Mouse (Mus musculus) liver, postnatal 0 days (tissue): ENCODE measurements at regions not wholly inside any gene's neighbourhood (a gene's known extent, or its start where the extent isn't known, plus 50 kb on each side); places are given as distances from the start of the nearest gene placed in this dataset.

ENCODE experiments used
- ATAC-seq: fragments of 200-750 bp; cut with Nextera tagmentation; 2 replicates; pipeline ENCODE4 v1.8.0; 2017; ENCODE audit warnings: mild to moderate bottlenecking, moderate library complexity
- DNase-seq: peaks from one replicate; pipeline ENCODE4 v3.0.0-alpha.2; 2016
- H3K27ac ChIP-seq: fragments of 300-500 bp; sonication (generic); 2 replicates; pipeline ENCODE4 v1.5.1; 2014; ENCODE audit warnings: antibody characterized with exemption, moderate library complexity, mild to moderate bottlenecking, low read depth
- H3K27me3 ChIP-seq: fragments of 300-500 bp; sonication (generic); 2 replicates; pipeline ENCODE4 v1.6.1; 2014; ENCODE audit warnings: low read length, control low read depth, mixed read lengths; ENCODE audit not compliant: insufficient read depth
- H3K36me3 ChIP-seq: fragments of 300-500 bp; sonication (generic); replicated peaks from 2 replicates; pipeline ENCODE4 v1.6.1; 2014; ENCODE audit warnings: mild to moderate bottlenecking, control low read depth, low read length, moderate library complexity, mixed read lengths; ENCODE audit not compliant: insufficient read depth
- H3K4me1 ChIP-seq: fragments of 300-500 bp; sonication (generic); 2 replicates; pipeline ENCODE4 v1.6.1; 2014; ENCODE audit warnings: antibody characterized with exemption, mild to moderate bottlenecking, control low read depth; ENCODE audit not compliant: insufficient read depth
- H3K4me2 ChIP-seq: fragments of 300-500 bp; sonication (generic); 2 replicates; pipeline ENCODE4 v1.6.1; 2014; ENCODE audit warnings: low read depth, mild to moderate bottlenecking, low read length, moderate library complexity, mixed read lengths
- H3K4me3 ChIP-seq: fragments of 300-500 bp; sonication (generic); 2 replicates; pipeline ENCODE4 v1.5.1; 2014; ENCODE audit warnings: low read depth, low read length
- H3K9ac ChIP-seq: fragments of 300-500 bp; sonication (generic); replicated peaks from 2 replicates; pipeline ENCODE4 v1.6.1; 2014; ENCODE audit warnings: mild to moderate bottlenecking, moderate library complexity
- H3K9me3 ChIP-seq: fragments of 300-500 bp; sonication (generic); 2 replicates; pipeline ENCODE4 v1.6.1; 2016; ENCODE audit warnings: mild to moderate bottlenecking, control low read depth, low read length, mixed read lengths
- CTCF ChIP-seq: sonication (generic); IDR thresholded peaks from 2 replicates; pipeline ENCODE4 v1.5.1; 2016; ENCODE audit warnings: antibody characterized with exemption, low read depth
- EP300 ChIP-seq: IDR thresholded peaks from 2 replicates; pipeline ENCODE4 v1.6.1; 2016; ENCODE audit warnings: antibody characterized with exemption, low read depth, mild to moderate bottlenecking
- WGBS: fragments of 180-500 bp; shearing (Covaris S2); extraction: QIAGEN DNeasy Blood & Tissue Kit; methylation state at CpG from one replicate; pipeline ENCODE4 v1.1.7; 2014; ENCODE audit not compliant: insufficient replicate concordance; 5-methylcytosine and 5-hydroxymethylcytosine counted together

GRCm38 (mm10) chr6:94405371-94406076 lies 94.6 kb upstream of the Slc25a26 start:
- no peaks in the 10 kb centered on the region for H3K27me3 ChIP-seq
- H3K4me2 ChIP-seq, result no peak overlapping the region
- no peak overlapping the region for H3K27ac ChIP-seq
- ATAC-seq, result no peak
- 78% methylated on average over 8 of the region's 8 CpGs for WGBS
- no peak for DNase-seq
- no peak overlapping the region for H3K9ac ChIP-seq
- H3K9me3 ChIP-seq, result no peaks in the 10 kb centered on the region
- no peaks in the 10 kb centered on the region for H3K4me1 ChIP-seq
- TF ChIP-seq EP300, result no peak
- TF ChIP-seq CTCF, result no peak
- no peak overlapping the region for H3K4me3 ChIP-seq
- H3K36me3 ChIP-seq, result no peaks in the 10 kb centered on the region

GRCm38 (mm10) chr6:94401617-94402481 lies 98.3 kb upstream of the Slc25a26 start:
- ATAC-seq, result 0 out of 2 replicates have a peak, but pooled peaks have one; percentile 27
- WGBS, result 59% methylated on average over 9 of the region's 9 CpGs
- Histone ChIP-seq H3K4me2 (no peak overlapping the region), H3K27me3 (no peaks in the 10 kb centered on the region), H3K4me1 (no peaks in the 10 kb centered on the region), H3K4me3 (no peak overlapping the region), H3K9ac (no peak overlapping the region), H3K9me3 (no peaks in the 10 kb centered on the region), H3K36me3 (no peaks in the 10 kb centered on the region), H3K27ac (no peak overlapping the region)
- TF ChIP-seq EP300, result no peak
- TF ChIP-seq CTCF, result no peak
- DNase-seq, result peak; percentile 37

- no peak overlapping the region for H3K27ac ChIP-seq
- 45% methylated on average over 14 of the region's 14 CpGs for WGBS
- no peaks in the 10 kb centered on the region for H3K4me1 ChIP-seq
- no peaks in the 10 kb centered on the region for H3K27me3 ChIP-seq
- no peak overlapping the region for H3K4me3 ChIP-seq
- TF ChIP-seq EP300 (no peak), CTCF (no peak)
- ATAC-seq, result no peak
- no peaks in the 10 kb centered on the region for H3K9me3 ChIP-seq
- no peaks in the 10 kb centered on the region for H3K36me3 ChIP-seq
- DNase-seq, result no peak
- H3K4me2 ChIP-seq, result no peak overlapping the region
- no peak overlapping the region for H3K9ac ChIP-seq
These were observed 99.0 kb upstream of the Slc25a26 start for GRCm38 (mm10) chr6:94401061-94401591.

- Histone ChIP-seq H3K27me3 (no peaks in the 10 kb centered on the region), H3K4me3 (no peak overlapping the region), H3K9ac (no peak overlapping the region), H3K9me3 (no peaks in the 10 kb centered on the region), H3K4me2 (no peak overlapping the region), H3K36me3 (no peaks in the 10 kb centered on the region), H3K27ac (no peak overlapping the region), H3K4me1 (no peaks in the 10 kb centered on the region)
- DNase-seq (peak; percentile 26), ATAC-seq (no peak)
- 27% methylated on average over 13 of the region's 13 CpGs for WGBS
- TF ChIP-seq EP300, result no peak
- peak; percentile 74 for TF ChIP-seq CTCF
These were observed 99.6 kb upstream of the Slc25a26 start for GRCm38 (mm10) chr6:94400471-94401051.

GRCm38 (mm10) chr6:94391134-94391533 lies 107.4 kb upstream of the Magi1 start:
- ATAC-seq (peak; percentile 61), DNase-seq (no peak)
- TF ChIP-seq EP300, result no peak
- no peak for TF ChIP-seq CTCF
- peak overlapping the region; percentile 45 for H3K27ac ChIP-seq
- WGBS, result 15% methylated on average over 5 of the region's 5 CpGs
- H3K36me3 ChIP-seq, result no peaks in the 10 kb centered on the region
- H3K4me1 ChIP-seq, result 0 out of 2 replicates have a peak, but pooled peaks cover 2% of the 10 kb centered on the region
- no peak overlapping the region for H3K9ac ChIP-seq
- H3K4me2 ChIP-seq, result no peak overlapping the region
- H3K9me3 ChIP-seq, result no peaks in the 10 kb centered on the region
- no peaks in the 10 kb centered on the region for H3K27me3 ChIP-seq
- H3K4me3 ChIP-seq, result no peak overlapping the region

GRCm38 (mm10) chr6:94390403-94390802 lies 106.7 kb upstream of the Magi1 start:
- no peaks in the 10 kb centered on the region for H3K36me3 ChIP-seq
- 0 out of 2 replicates have a peak, but pooled peaks cover 2% of the 10 kb centered on the region for H3K4me1 ChIP-seq
- no peak overlapping the region for H3K4me3 ChIP-seq
- ATAC-seq, result peak; percentile 35
- DNase-seq, result no peak
- H3K27me3 ChIP-seq, result no peaks in the 10 kb centered on the region
- no peaks in the 10 kb centered on the region for H3K9me3 ChIP-seq
- no peak overlapping the region for H3K9ac ChIP-seq
- no peak for TF ChIP-seq EP300
- TF ChIP-seq CTCF, result no peak
- H3K4me2 ChIP-seq, result peak overlapping the region; percentile 38; the same call in 1 of the 2 replicates
- peak overlapping the region; percentile 45 for H3K27ac ChIP-seq
- 57% methylated on average over 2 of the region's 2 CpGs for WGBS
